Mouse (Mus musculus) liver, embryonic 11.5 days (tissue): Measurements from ENCODE around the gene Syne3. TPM values are rescaled to one million over a fixed set of nuclear protein-coding genes. Genes with fewer than 3 reads are reported as not detected.

Experiments used
- ATAC-seq: fragments of 200-750 bp; cut with Nextera tagmentation; replicated peaks from 2 replicates; pipeline ENCODE4 v1.8.0; 2017; ENCODE audit warnings: moderate number of reproducible peaks, mild to moderate bottlenecking, moderate TSS enrichment, moderate library complexity; ENCODE audit not compliant: low FRiP score
- DNase-seq: peaks from one replicate; pipeline ENCODE4 v3.0.0-alpha.2; 2017; ENCODE audit warnings: low spot score
- H3K27ac ChIP-seq: fragments of 300-500 bp; sonication (generic); 2 replicates; pipeline ENCODE4 v1.5.1; 2014; ENCODE audit warnings: mild to moderate bottlenecking, low read depth, low read length, control low read depth
- H3K27me3 ChIP-seq: fragments of 300-500 bp; sonication (generic); replicated peaks from 2 replicates; pipeline ENCODE4 v1.6.1; 2014; ENCODE audit warnings: low read length, mixed read lengths; ENCODE audit not compliant: control insufficient read depth, insufficient read depth
- H3K36me3 ChIP-seq: fragments of 300-500 bp; sonication (generic); 2 replicates; pipeline ENCODE4 v1.6.1; 2014; ENCODE audit warnings: mild to moderate bottlenecking, low read length, moderate library complexity, mixed read lengths; ENCODE audit not compliant: control insufficient read depth, insufficient read depth
- H3K4me1 ChIP-seq: fragments of 300-500 bp; sonication (generic); replicated peaks from 2 replicates; pipeline ENCODE4 v1.6.1; 2014; ENCODE audit warnings: low read length, mixed read lengths; ENCODE audit not compliant: control insufficient read depth, insufficient read depth
- H3K4me2 ChIP-seq: fragments of 300-500 bp; sonication (generic); 2 replicates; pipeline ENCODE4 v1.6.1; 2014; ENCODE audit warnings: mild to moderate bottlenecking, control low read depth, moderate library complexity
- H3K4me3 ChIP-seq: fragments of 300-500 bp; sonication (generic); 2 replicates; pipeline ENCODE4 v1.5.1; 2014; ENCODE audit warnings: low read depth, low read length, control low read depth
- H3K9ac ChIP-seq: fragments of 300-500 bp; sonication (generic); 2 replicates; pipeline ENCODE4 v1.6.1; 2014; ENCODE audit warnings: low read depth, low read length, control low read depth
- H3K9me3 ChIP-seq: fragments of 300-500 bp; sonication (generic); 2 replicates; pipeline ENCODE4 v1.6.1; 2016; ENCODE audit warnings: low read length, inconsistent platforms, mixed read lengths; ENCODE audit not compliant: control insufficient read depth
- WGBS: fragments of 180-500 bp; shearing (Covaris S2); extraction: QIAGEN DNeasy Blood & Tissue Kit; methylation state at CpG from one replicate; pipeline ENCODE4 v1.1.7; 2014; 5-methylcytosine and 5-hydroxymethylcytosine counted together
- polyA plus RNA-seq: library from polyadenylated mRNA; unstranded; fragments of >200 nt; fragmentation: Nextera tagmentation; extraction: Ambion mirVana; gene quantifications from 2 replicates; pipeline ENCODE4 v1.2.1, GENCODE M21; 2014

The Syne3 gene
- polyA plus RNA-seq, 1 experiment from 2014 or later = 1.8 TPM

DNA sequence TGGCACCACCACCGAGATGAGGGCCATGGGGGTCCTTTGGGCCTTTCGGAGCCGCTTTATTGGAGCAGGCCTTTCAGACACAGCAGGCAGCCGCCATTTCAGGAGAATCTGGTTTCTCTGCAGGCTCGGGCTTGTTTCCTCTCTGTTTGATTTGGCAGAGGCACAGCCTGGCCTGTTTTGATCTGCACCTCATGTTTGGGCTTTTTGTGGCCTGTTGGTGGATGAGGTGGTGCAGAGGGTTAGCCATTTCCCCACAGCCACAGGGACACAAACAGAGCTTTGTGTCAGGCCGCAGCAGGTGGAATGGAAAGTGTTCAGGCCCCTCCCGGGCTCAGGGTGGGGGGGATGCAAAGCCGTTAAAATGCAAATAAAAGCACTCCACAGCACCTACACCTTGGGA, 108.3 kb downstream of the Syne3 start:
- no peak for DNase-seq
- 65% methylated on average over 8 of the region's 8 CpGs for WGBS

DNA sequence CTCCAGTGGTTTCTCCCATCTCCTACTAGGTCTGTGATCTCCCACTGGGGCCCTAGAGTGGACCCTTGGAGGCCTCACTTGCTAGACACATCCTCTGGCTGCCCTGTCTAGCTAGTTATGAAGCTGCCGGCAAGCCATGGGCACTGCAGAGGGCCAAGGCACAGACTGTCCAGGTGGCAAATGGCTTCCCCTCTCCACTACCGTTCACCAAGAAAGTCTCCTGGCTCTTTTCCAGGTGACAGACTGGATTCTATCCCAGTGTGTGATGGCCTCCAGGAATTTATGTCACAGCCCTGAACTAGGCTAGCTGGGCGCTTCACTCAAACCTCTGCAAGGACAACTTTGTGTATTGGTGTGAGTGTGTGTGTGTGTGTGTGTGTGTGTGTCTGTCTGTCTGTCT, 109.8 kb downstream of the Syne3 start:
- H3K9ac ChIP-seq = no peak overlapping the region
- H3K27me3 ChIP-seq = no peaks in the 10 kb centered on the region
- peaks cover 2% of the 10 kb centered on the region; the same call in 1 of the 2 replicates for H3K4me1 ChIP-seq
- no peak overlapping the region for H3K27ac ChIP-seq
- ATAC-seq (no peak), DNase-seq (no peak)
- no peaks in the 10 kb centered on the region for H3K9me3 ChIP-seq
- H3K4me3 ChIP-seq = no peak overlapping the region
- no peak overlapping the region for H3K4me2 ChIP-seq
- 83% methylated on average over 3 of the region's 3 CpGs for WGBS
- H3K36me3 ChIP-seq = no peaks in the 10 kb centered on the region

More for the DNA sequence above, 108.3 kb downstream of the Syne3 start:
- no peaks in the 10 kb centered on the region for H3K9me3 ChIP-seq
- ATAC-seq = no peak
- H3K9ac ChIP-seq = no peak overlapping the region
- H3K27ac ChIP-seq = no peak overlapping the region
- no peaks in the 10 kb centered on the region for H3K36me3 ChIP-seq
- H3K4me3 ChIP-seq = no peak overlapping the region
- no peaks in the 10 kb centered on the region for H3K27me3 ChIP-seq
- no peak overlapping the region for H3K4me2 ChIP-seq
- H3K4me1 ChIP-seq = peaks cover 2% of the 10 kb centered on the region; the same call in 1 of the 2 replicates

DNA sequence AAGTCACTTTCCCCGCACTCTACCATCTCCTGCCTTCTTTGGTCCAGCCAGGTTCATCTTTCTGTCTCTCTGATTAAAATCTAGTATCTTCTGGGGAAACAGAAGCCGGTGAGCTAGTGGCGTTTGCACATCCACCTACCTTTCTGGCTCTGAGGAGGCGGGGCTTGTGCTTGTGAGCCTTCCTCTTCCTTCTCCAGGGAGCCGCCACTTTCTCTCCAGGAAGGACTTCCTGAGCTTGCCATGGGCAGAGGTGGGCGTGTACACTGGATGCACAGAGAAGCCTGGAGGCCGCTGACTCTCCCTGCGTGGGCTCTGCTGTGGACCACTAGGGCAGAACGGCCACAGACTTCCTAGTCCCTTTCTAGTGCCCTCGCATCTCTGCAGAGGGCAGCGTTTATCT, 110.4 kb downstream of the Syne3 start:
- no peaks in the 10 kb centered on the region; the same call in 1 of the 2 replicates for H3K4me1 ChIP-seq
- H3K9ac ChIP-seq = no peak overlapping the region
- ATAC-seq (no peak), DNase-seq (no peak)
- H3K36me3 ChIP-seq = no peaks in the 10 kb centered on the region
- no peak overlapping the region for H3K4me2 ChIP-seq
- H3K4me3 ChIP-seq = no peak overlapping the region
- WGBS = 45% methylated on average over 11 of the region's 11 CpGs
- H3K9me3 ChIP-seq = no peaks in the 10 kb centered on the region
- no peak overlapping the region for H3K27ac ChIP-seq
- no peaks in the 10 kb centered on the region for H3K27me3 ChIP-seq

DNA sequence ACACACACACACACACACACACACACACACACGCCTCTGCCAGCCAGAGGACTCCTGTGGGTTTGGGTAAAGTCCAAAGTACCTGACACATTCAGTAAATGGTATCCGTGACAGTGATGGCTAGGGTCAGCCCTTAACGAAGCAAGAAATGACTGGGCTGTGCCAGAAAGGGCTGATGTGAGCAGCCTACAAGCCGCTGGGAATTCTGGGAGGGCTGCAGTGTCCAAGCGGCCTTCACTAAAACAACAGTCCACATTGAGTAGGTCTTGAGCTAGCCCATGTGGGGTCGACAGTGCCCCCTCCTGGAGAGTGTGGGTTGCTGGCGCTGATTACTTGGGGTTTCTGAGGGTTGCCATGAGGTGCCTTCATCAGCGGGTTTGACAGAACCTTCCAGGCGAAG, 110.9 kb downstream of the Syne3 start:
- no peaks in the 10 kb centered on the region for H3K27me3 ChIP-seq
- no peaks in the 10 kb centered on the region for H3K36me3 ChIP-seq
- no peak overlapping the region for H3K4me3 ChIP-seq
- no peak overlapping the region for H3K27ac ChIP-seq
- H3K4me2 ChIP-seq = no peak overlapping the region
- no peak overlapping the region for H3K9ac ChIP-seq
- 59% methylated on average over 9 of the region's 9 CpGs for WGBS
- no peaks in the 10 kb centered on the region for H3K9me3 ChIP-seq
- no peak for DNase-seq
- no peaks in the 10 kb centered on the region for H3K4me1 ChIP-seq
- ATAC-seq = no peak; the same call in 1 of the 2 replicates

DNA sequence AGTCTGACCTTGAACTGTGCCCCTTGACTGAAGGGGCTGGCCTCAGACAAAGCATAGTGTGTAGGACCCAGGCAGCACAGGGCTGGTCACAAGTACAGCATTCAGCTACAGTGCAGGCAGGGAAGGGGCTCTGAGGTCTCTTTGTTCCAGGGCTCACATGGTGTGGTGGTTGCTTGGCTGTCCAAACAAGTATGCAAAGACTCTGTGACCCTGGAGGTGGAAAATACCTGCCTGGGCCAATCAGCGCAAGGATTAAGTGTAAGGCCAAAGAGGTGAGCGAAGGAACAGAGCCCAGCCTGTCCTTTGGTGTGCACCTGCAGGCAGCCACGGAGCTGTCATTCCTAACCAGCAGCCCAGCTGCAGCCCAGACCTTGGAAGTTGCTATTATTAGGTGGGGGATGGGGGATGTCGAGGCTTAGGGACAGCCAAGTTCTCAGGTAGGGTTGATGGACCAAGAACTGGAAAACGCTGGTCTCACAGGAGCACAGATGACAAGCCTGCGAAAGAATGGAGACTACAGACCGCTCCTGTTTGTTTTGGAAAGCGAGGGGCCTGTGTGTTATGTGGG, 112.5 kb downstream of the Syne3 start:
- H3K36me3 ChIP-seq = no peaks in the 10 kb centered on the region
- H3K27ac ChIP-seq = no peak overlapping the region
- no peak for ATAC-seq
- no peaks in the 10 kb centered on the region for H3K4me1 ChIP-seq
- no peaks in the 10 kb centered on the region for H3K9me3 ChIP-seq
- no peak overlapping the region for H3K4me3 ChIP-seq
- DNase-seq = no peak
- WGBS = 61% methylated on average over 8 of the region's 8 CpGs
- H3K4me2 ChIP-seq = no peak overlapping the region
- no peaks in the 10 kb centered on the region for H3K27me3 ChIP-seq
- H3K9ac ChIP-seq = no peak overlapping the region

DNA sequence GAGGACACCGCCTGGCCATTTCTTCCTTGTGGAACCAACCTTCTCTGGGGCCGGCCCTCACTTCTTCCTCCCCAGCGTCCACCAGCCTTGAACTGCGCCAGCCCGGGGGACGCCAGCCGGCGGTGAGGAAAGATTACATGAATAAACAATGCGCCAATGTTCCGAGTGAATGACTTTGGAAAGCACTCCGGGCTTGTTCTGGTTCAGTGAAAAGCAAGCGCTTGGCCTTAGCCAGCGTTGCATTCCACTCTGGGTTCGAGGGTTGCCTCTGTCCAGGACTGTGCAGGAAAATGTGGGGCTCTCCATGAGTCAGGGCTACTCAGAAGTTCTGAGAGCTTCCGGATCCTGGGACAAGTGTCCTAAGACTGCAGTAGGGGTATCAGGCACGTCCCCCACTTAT, 113.0 kb downstream of the Syne3 start:
- no peak overlapping the region for H3K9ac ChIP-seq
- H3K9me3 ChIP-seq = no peaks in the 10 kb centered on the region
- H3K27me3 ChIP-seq = no peaks in the 10 kb centered on the region
- H3K36me3 ChIP-seq = no peaks in the 10 kb centered on the region
- no peak overlapping the region for H3K4me3 ChIP-seq
- no peak overlapping the region for H3K27ac ChIP-seq
- WGBS = 69% methylated on average over 16 of the region's 16 CpGs
- no peak overlapping the region for H3K4me2 ChIP-seq
- no peak for DNase-seq
- no peak for ATAC-seq
- no peaks in the 10 kb centered on the region for H3K4me1 ChIP-seq

DNA sequence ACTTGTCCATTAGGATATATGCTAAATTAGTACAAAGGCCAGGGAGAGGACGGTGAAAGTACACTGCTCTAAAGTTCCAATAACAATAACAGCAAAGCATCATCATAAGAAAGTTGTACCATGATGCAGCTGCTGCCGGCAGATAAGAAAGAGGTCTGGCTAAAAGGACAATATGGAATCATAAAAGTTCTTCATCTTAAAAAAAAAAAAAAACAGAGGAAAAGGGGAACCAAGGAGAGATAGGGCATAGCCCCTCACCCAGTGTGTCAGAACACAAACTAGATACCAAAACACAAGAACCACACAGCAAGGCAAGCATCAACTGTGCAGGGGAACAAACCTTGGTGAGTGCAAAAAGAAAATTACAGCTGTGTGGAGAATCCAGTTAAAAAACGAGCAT, 117.4 kb downstream of the Syne3 start:
- no peak for DNase-seq
- Histone ChIP-seq H3K9me3 (no peaks in the 10 kb centered on the region), H3K4me2 (no peak overlapping the region), H3K27ac (no peak overlapping the region), H3K9ac (no peak overlapping the region), H3K4me3 (no peak overlapping the region), H3K4me1 (no peaks in the 10 kb centered on the region), H3K36me3 (no peaks in the 10 kb centered on the region), H3K27me3 (no peaks in the 10 kb centered on the region)
- WGBS = 83% methylated on average over 3 of the region's 3 CpGs
- no peak for ATAC-seq

DNA sequence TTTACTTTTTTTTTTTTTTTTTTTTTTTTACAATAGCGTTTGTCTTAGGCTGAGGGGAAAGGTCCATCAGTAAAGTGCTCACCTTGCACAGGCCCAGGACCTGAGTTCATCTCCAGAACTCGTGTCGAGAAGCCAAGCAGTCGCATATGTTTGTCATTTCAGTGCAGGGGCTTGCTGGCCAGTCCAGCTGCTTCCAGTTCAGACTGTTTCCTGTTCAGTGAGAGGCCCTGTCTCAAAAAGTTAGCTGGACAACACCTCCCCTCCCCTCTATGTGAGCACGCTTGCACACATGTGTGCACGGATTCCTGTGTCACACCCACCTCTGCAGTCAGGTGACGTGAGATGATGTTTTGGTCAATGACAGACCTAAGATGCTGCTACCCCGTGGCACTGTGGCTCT, 119.5 kb downstream of the Syne3 start:
- DNase-seq = no peak

DNA sequence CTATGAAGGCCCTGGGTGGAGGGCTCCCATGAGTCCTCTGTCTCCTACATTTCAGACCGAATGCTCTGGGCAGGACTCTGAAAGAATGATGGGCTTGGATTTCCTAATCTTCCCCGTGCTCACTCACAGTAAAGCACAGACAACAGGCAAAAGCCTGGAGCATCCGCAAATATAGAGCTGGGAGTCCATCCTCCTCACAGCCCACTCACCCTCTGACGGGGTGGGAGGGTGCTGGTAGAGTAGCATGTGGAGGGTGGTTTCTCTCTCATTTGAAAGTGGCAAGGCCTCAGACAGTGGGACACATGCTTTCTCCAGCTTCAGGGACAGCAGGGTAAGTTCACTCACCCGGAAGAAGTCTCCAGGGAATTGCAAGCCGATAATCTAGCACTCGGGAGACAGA, 123.5 kb downstream of the Syne3 start:
- H3K27me3 ChIP-seq = no peaks in the 10 kb centered on the region
- no peaks in the 10 kb centered on the region for H3K9me3 ChIP-seq
- no peak for ATAC-seq
- H3K4me2 ChIP-seq = no peak overlapping the region
- WGBS = 85% methylated on average over 7 of the region's 7 CpGs
- no peak for DNase-seq
- no peak overlapping the region for H3K4me3 ChIP-seq
- H3K9ac ChIP-seq = no peak overlapping the region
- no peak overlapping the region for H3K27ac ChIP-seq
- H3K4me1 ChIP-seq = no peaks in the 10 kb centered on the region
- H3K36me3 ChIP-seq = no peaks in the 10 kb centered on the region

More for the DNA sequence above, 119.5 kb downstream of the Syne3 start:
- Histone ChIP-seq H3K9me3 (no peaks in the 10 kb centered on the region), H3K27ac (no peak overlapping the region), H3K27me3 (no peaks in the 10 kb centered on the region), H3K36me3 (no peaks in the 10 kb centered on the region), H3K4me1 (no peaks in the 10 kb centered on the region), H3K4me3 (no peak overlapping the region), H3K9ac (no peak overlapping the region), H3K4me2 (no peak overlapping the region)
- no peak for ATAC-seq
- 82% methylated on average over 8 of the region's 8 CpGs for WGBS
